Mouse (Mus musculus): ENCODE measurements around the gene Ipo9. TPM values are rescaled to one million over a fixed set of nuclear protein-coding genes. Genes with fewer than 3 reads are reported as not detected.
A peak's percentile ranks its signal among the peaks of the same experiment; 100 is the strongest.

Gene Ipo9
- polyA plus RNA-seq, 1 experiment from 2014 or later, result 107 TPM

DNA sequence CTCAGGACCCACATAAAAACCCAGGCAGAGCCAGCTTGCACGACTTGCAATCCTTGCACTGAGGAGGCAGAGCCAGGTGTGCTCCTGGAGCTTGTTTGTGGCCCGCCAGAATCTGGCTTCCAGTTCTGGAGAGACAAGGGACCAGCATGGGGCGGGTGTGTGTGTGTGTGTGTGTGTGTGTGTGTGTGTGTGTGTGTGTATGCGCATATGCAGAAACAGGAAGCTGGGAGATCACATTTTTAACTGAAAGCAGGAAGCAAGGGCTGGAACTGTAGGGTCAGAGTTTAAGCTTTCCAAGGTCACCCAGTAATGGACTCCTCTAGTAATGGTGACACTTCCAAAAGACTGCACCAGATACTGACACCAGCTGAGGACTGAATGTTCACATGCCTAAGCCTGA, 86.3 kb downstream of the Ipo9 start:
- Histone ChIP-seq H3K9ac (no peak overlapping the region), H3K9me3 (replicated peaks) (no peaks in the 10 kb centered on the region), H3K27ac (ENCODE audit: poor library complexity, severe bottlenecking) (no peak overlapping the region), H3K4me3 (no peak overlapping the region), H3K36me3 (no peaks in the 10 kb centered on the region), H3K4me1 (replicated peaks) (peaks cover 21% of the 10 kb centered on the region; the same call in 1 of the 2 replicates), H3K4me2 (no peak overlapping the region), H3K27me3 (replicated peaks) (no peaks in the 10 kb centered on the region)
- ATAC-seq (ENCODE audit: insufficient number of reproducible peaks, low FRiP score), result no peak
- WGBS, result 62% methylated on average over 4 of the region's 4 CpGs

DNA sequence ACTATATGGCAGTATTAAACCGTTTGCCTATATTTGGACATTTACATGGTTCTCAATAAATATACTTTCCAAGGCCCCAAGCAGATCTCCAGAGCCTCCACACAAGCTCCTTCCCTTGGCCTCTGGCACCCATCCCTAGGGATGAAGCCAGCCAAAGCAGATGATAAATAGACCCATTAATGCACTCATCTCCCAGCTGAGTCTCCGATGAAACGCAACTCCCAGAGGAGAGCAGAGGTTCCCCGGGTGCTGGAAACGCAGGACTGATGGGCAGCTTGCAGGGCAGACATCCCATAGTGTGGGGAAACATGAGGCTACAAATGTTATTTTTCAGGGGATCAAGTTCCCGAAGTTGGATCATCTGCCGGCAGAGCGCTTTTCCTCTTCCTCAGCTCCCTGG, 88.4 kb downstream of the Ipo9 start:
- Histone ChIP-seq H3K9me3 (replicated peaks) (no peaks in the 10 kb centered on the region), H3K27ac (ENCODE audit: poor library complexity, severe bottlenecking) (no peak overlapping the region), H3K4me1 (replicated peaks) (peaks cover 7% of the 10 kb centered on the region; the same call in 1 of the 2 replicates), H3K4me3 (no peak overlapping the region), H3K36me3 (no peaks in the 10 kb centered on the region), H3K27me3 (replicated peaks) (no peaks in the 10 kb centered on the region), H3K9ac (no peak overlapping the region), H3K4me2 (no peak overlapping the region)
- WGBS, result 81% methylated on average over 8 of the region's 8 CpGs
- ATAC-seq (ENCODE audit: insufficient number of reproducible peaks, low FRiP score), result no peak

Small RNA genes lying within 50 kb of the gene (microRNA-seq; reads per million reads assigned to microRNA genes)
- gene Mir1231, result 5.2 reads per million, percentile 17 among the genes with 10 or more reads in this experiment

Other genes with a start within 250 kb of the Ipo9 start
- gene Elf3, start 171.9 kb downstream of the Ipo9 start, polyA plus RNA-seq (2016; fragmentation: Nextera tagmentation; extraction: Ambion mirVana), result 0.48 and 0.91 TPM in 2 replicates
- gene Rnpep, start 146.4 kb downstream of the Ipo9 start, polyA plus RNA-seq (2016; fragmentation: Nextera tagmentation; extraction: Ambion mirVana), result 61.0 and 62.0 TPM in 2 replicates
- gene Timm17a, start 116.7 kb downstream of the Ipo9 start, polyA plus RNA-seq (2016; fragmentation: Nextera tagmentation; extraction: Ambion mirVana), result 350 and 368 TPM in 2 replicates
- 1.3 and 1.5 TPM in 2 replicates for gene Lmod1, start 105.7 kb downstream of the Ipo9 start, polyA plus RNA-seq (2016; fragmentation: Nextera tagmentation; extraction: Ambion mirVana)
- 32.4 and 33.3 TPM in 2 replicates for gene Shisa4, start 55.3 kb downstream of the Ipo9 start, polyA plus RNA-seq (2016; fragmentation: Nextera tagmentation; extraction: Ambion mirVana)
- gene Nav1, start 176.8 kb upstream of the Ipo9 start, polyA plus RNA-seq (2016; fragmentation: Nextera tagmentation; extraction: Ambion mirVana), result 38.9 and 45.1 TPM in 2 replicates